Mouse (Mus musculus) left cerebral cortex, adult 8-10 months (tissue): ENCODE data around the gene Acot4. TPM values are rescaled to one million over a fixed set of nuclear protein-coding genes. Genes with fewer than 3 reads are reported as not detected.
"Not testable (repeated sequence)": the region's sequence is repeated elsewhere in the genome, so short reads cannot be mapped to it uniquely, and the experiment has no call there.

Experiments used
- DNase-seq, 2 experiments: peaks; one replicate each; pipeline ENCODE4 v3.0.0; 2022; ENCODE audit warnings: low spot score in 2 of 2
- total RNA-seq, 4 experiments: library from RNA; stranded (reverse); gene quantifications; 2 replicates each; pipeline ENCODE4 v1.2.4; 2022

Gene Acot4
- total RNA-seq, 4 experiments from 2014 or later = 2.1 to 2.9 (median 2.3) TPM

GRCm38 (mm10) chr12:84030659-84031332 lies 7.4 kb upstream of the Acot4 start:
- DNase-seq = peak; percentile 50 to 63

DNA sequence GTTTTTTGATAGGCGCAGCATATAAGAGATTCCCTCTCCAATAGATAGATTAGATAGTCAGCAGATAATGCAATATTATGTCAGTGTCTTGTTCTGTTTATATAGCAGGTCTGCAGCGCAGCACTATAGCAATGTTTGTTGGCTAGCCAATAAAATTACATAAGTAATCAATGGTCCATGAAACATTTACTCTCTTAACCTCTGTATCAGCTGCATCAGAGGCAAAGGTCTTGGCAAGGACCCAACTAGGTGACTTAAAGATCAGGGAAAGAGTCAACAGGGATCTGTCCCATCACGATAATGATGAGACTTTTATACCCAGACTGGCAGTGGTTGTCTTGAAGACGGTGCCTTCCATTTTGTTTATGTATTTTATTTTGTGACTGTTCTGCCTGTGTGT lies 5.3 kb upstream of the Acot4 start:
- DNase-seq = no peak

DNA sequence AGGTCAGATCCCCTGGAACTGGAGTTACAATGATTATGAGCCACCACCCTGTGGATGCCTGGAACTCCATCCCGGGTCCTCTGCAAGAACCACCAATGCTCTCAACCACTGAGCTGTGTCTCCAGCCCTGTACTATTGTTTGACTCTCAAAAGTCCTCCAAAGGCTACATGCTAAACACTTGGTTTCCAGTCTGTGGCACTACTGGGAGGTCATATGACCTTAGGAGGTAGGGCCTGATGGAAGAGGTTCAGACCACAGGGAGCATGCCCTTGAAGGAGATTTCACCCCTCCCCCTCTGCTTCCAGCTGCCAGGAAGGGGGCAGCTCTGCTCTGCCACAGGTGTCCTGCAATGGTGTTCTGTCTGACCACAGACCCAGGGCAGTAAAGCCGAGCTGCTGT lies 4.9 kb upstream of the Acot4 start:
- not testable (repeated sequence) for DNase-seq

DNA sequence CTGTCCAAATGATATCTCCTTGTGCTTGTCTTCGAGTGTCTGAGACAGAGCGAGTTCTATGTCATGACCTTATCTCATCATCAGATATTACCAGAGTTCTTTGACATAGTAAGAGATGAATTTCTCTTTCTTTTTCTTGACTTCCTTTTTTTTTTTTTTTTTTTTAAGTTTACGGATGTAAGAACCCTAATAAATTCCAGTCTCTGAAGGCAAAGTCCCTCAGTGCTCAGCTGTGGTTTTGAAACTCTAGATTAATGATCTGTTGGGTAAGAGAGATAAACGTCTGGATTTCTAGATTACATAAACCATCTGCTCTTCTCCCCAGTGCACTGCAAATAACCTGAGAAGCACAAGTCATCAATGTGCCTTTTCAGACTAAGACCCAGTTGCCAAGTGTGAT lies 4.1 kb upstream of the Acot4 start:
- DNase-seq = no peak

- peak; percentile 18 for DNase-seq
These were observed 522 bp downstream of the Acot4 start, which contains the start of gene Gm49366 for GRCm38 (mm10) chr12:84038691-84039111. TSS of gene Gm49366 (plus strand) at chr12:84038935.

- DNase-seq = no peak
These were observed 4.1 kb downstream of the Acot4 start for GRCm38 (mm10) chr12:84042248-84042647.

DNA sequence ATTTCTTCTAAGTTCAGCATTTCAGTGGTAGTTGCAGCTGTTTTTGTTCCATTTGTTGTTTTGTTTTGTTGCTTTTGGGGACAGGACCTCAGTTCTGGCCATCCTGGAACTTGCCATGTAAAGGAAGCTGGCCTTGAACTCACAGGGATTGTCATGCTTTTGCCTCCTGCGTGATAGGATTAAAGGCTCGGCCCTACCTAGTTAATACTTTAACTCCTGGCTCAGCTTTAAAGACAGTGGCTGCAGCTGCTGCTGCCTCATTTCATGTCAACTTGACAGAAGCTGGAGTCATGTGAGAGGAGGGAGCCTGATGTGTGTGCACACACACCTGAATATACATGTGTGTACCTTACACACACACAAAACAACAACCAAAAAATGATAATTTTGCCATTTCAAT lies 5.9 kb downstream of the Acot4 start:
- DNase-seq = no peak

DNA sequence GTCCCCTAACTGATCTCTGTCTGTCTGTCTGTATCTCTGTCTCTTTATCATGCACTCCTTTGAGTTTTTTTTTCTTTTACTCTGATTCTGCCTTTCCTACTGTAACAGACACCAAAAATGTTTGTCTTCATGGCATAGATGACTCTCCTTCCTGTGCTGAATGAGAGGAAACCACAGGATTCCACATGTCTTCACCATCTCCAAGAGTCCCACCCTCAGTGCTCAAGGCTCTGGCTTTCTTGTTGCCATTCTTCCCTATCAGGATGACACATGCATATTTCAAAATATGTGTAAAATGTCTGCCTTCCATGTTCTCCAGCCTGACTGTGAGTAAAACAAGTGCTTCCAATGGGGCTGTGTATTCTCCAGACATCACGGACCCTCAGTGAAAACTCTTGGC lies 8.7 kb downstream of the Acot4 start:
- DNase-seq = no peak

DNA sequence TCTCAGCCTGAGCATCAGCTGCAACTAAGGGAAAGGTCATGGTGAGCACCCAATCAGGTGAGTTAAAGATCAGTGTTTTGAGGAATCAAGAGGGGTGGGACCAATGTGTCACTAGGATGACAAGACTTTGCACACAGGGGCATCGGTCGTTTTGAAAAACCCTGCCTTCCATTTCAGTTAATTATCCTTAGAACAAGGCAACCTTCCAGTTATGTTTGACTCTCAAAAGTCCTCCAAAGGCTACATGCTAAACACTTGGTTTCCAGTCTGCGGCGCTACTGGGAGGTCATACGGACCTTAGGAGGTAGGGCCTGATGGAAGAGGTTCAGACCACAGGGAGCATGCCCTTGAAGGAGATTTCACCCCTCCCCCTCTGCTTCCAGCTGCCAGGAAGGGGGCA lies 12.6 kb downstream of the Acot4 start:
- not testable (repeated sequence) for DNase-seq

DNA sequence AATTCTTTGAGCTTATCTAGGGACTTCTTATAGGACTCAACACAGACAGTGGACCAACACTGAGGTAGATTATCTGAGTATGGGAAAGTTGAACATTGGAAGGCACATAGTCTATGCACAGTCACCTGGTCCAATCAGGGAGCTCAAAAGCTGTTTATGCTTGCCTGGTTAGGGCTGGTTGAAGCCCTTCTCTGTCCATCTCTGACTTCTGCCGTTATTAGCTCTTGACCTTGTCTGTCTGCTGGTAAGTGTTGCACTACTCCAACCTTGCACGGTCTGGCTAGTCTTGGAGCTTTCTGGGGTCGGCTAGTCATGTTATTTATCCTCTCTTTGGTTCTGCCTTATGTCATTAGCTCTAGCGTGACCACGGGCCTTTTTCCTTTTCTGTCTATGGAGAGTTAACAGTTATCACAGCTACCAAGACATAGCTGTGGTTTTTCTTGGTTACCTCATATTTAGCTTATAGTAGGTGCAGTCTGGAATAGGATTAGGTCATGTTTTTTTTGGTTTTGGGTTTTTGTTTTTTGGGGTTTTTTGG lies 13.8 kb downstream of the Acot4 start, which contains the start of gene Acot3:
Gene Acot3, plus strand, starts transcription at position 208 of the 538 bp plus-strand sequence.
- no peak for DNase-seq

DNA sequence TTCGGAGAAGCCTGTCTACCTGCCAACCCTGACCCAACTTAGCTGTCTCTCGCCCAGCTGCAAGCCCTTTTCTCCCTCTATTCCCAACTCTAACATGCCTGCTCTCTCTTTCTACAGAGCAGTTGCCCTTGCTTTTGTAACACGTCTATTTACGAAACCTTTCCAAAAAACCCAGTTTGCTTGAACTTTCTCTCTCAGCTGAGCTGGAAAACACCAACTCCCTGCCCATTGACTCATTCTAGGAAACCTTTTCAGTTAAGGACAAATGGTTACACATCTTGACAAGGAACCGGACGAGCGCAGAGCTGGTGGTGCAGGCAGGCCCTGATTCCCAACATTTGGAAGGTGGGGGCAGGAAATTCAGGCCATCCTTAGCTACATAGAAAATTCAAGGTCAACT lies 14.4 kb downstream of the Acot4 start:
- DNase-seq = no peak

- DNase-seq = peak in 1 of 2 experiments; percentile 13
These were observed 15.0 kb downstream of the Acot4 start for GRCm38 (mm10) chr12:84053173-84053572.

DNA sequence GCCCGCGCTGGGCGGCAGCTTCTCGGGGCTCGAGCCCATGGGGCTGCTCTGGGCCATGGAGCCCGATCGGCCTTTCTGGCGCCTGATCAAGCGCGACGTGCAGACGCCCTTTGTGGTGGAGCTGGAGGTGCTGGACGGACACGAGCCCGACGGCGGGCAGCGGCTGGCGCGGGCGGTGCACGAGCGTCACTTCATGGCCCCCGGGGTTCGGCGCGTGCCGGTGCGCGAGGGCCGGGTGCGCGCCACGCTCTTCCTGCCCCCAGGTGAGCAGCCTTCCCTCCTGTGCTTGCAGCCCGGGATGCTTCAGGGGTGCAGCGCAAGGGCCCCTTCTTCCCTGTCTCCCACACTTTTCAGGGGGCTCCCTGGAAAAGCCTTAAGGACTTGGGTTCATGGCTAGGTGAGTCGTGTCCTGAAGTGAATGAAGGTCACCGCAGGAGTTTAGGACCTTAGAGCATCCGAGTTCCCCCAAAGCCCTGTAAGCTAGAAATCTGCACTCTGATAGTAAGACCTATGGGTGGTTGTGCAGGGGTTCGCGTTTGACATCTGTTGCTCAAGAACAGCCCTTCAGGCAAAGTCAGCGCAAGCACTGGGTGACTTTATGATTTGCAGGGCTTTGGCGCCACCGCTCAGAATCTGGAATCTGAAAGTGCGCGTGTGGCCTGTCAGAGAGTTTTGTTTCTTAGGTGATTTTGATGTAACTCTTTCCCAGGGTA lies 15.7 kb downstream of the Acot4 start:
- no peak for DNase-seq

DNA sequence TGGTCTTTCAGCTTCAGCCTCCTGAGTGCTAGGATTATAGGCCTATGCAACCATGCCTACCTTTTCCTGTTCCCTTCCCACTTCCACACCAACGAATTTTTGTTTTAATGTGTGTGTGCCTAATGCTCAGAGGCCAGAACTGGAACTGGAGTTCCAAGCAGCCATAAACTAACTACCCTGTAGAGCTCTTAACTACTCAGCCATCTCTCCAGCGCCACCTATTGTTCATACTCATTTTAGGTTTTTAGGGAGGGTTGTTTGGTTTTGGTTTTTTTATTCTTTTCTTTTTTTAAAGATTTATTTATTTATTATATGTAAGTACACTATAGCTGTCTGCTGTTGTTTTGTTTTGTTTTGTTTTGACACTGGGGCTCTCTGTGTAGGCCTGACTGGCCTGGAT lies 22.8 kb downstream of the Acot4 start:
- no peak for DNase-seq

- no peak for DNase-seq
These were observed 24.2 kb downstream of the Acot4 start for GRCm38 (mm10) chr12:84062336-84062735.

DNA sequence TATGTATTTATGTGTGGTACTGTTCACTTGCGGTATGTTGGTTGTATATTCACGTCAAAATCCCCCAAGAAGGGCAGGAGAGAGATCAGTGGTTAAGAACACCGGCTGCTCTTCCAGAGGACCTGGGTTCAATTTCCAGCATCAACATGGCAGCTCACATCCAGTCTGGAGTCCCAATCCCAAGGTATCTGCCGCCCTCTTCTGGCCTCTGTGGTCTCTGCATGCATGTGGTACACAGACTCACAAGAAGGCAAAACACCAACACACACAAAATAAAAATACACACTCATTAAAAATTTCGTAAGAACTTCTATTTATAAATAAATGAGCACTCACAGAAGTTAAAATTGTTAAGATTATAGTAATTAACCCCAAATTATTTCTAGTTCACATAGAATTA lies 25.0 kb downstream of the Acot4 start:
- DNase-seq = no peak

GRCm38 (mm10) chr12:84063833-84064232 lies 25.7 kb downstream of the Acot4 start:
- DNase-seq = no peak

- DNase-seq = no peak
These were observed 26.4 kb downstream of the Acot4 start for GRCm38 (mm10) chr12:84064621-84065020.

DNA sequence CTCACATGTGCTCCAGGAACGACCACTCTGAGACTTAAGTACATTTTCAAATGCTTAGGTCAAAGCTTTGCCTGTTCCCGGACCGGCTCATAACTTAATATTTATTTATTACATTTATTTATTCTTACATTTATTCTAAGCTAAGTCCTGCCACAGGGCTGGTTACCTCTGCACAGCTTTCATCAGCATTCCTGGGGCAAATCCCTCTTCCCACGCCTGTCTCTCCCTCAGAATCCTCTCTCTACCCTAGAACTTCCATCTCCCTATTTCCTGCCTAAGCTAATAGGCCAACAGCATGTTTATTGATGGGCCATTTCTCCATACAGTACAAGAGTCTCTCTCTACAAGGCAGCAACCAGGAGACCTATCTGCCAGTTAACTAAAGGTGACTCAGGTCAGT lies 29.6 kb downstream of the Acot4 start:
- DNase-seq = no peak

- DNase-seq = no peak
These were observed 30.1 kb downstream of the Acot4 start for GRCm38 (mm10) chr12:84068296-84068695.

DNA sequence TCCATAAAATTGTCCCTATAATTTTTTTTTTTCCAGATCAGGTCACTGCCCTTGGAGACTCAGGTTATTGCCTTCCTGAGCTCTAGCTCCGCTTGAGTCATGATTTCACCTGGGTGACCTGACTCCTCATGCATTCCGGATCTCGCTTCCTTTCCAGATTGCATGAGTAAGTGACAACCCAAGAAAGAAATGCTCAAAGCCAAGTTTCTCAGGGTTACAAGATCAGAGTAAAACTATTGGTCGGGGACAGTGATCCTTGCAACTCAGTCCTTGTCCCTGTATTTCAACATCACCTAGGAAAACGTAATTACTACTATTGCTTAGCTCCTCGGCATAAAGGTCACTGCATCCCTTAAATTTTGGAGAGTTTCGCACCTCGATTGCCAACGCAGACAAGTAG lies 30.8 kb downstream of the Acot4 start, which contains the start of gene Acot5:
Gene Acot5, plus strand, starts transcription at position 340 of the 400 bp plus-strand sequence.
- no peak for DNase-seq

GRCm38 (mm10) chr12:84069582-84069981 lies 31.4 kb downstream of the Acot4 start:
- peak; percentile 18 to 36 for DNase-seq
